Mouse (Mus musculus) heart, embryonic 11.5 days (tissue): ENCODE measurements around the gene Mrpl4. TPM values are rescaled to one million over a fixed set of nuclear protein-coding genes. Genes with fewer than 3 reads are reported as not detected.

Experiments
- ATAC-seq: fragments of 200-750 bp; cut with Nextera tagmentation; replicated peaks from 2 replicates; pipeline ENCODE4 v1.8.0; 2017; ENCODE audit warnings: moderate library complexity; ENCODE audit not compliant: insufficient number of reproducible peaks, low FRiP score, low TSS enrichment
- H3K27ac ChIP-seq: fragments of 300-500 bp; sonication (generic); 2 replicates; pipeline ENCODE4 v1.5.1; 2014; ENCODE audit warnings: mild to moderate bottlenecking, low read depth, low read length
- H3K27me3 ChIP-seq: fragments of 300-500 bp; sonication (generic); 2 replicates; pipeline ENCODE4 v1.6.1; 2014; ENCODE audit warnings: mild to moderate bottlenecking, low read length, mixed read lengths; ENCODE audit not compliant: control insufficient read depth, insufficient read depth
- H3K36me3 ChIP-seq: fragments of 300-500 bp; sonication (generic); 2 replicates; pipeline ENCODE4 v1.6.1; 2014; ENCODE audit warnings: mild to moderate bottlenecking, low read length, moderate library complexity, mixed read lengths; ENCODE audit not compliant: control insufficient read depth, insufficient read depth
- H3K4me1 ChIP-seq: fragments of 300-500 bp; sonication (generic); 2 replicates; pipeline ENCODE4 v1.6.1; 2014; ENCODE audit warnings: low read length; ENCODE audit not compliant: control insufficient read depth, insufficient read depth
- H3K4me2 ChIP-seq: fragments of 300-500 bp; sonication (generic); 2 replicates; pipeline ENCODE4 v1.6.1; 2014; ENCODE audit warnings: mild to moderate bottlenecking, moderate library complexity
- H3K4me3 ChIP-seq: fragments of 300-500 bp; sonication (generic); 2 replicates; pipeline ENCODE4 v1.5.1; 2014; ENCODE audit warnings: low read depth, low read length
- H3K9ac ChIP-seq: fragments of 300-500 bp; sonication (generic); 2 replicates; pipeline ENCODE4 v1.6.1; 2014; ENCODE audit warnings: mild to moderate bottlenecking, low read depth, low read length, moderate library complexity
- H3K9me3 ChIP-seq: fragments of 300-500 bp; sonication (generic); replicated peaks from 2 replicates; pipeline ENCODE4 v1.6.1; 2016; ENCODE audit warnings: low read length; ENCODE audit not compliant: control insufficient read depth
- WGBS: fragments of 180-500 bp; shearing (Covaris S2); extraction: QIAGEN DNeasy Blood & Tissue Kit; methylation state at CpG from one replicate; pipeline ENCODE4 v1.1.7; 2014; ENCODE audit not compliant: insufficient replicate concordance; 5-methylcytosine and 5-hydroxymethylcytosine counted together
- polyA plus RNA-seq: library from polyadenylated mRNA; unstranded; fragments of >200 nt; fragmentation: Nextera tagmentation; extraction: Ambion mirVana; gene quantifications from 2 replicates; pipeline ENCODE4 v1.2.1, GENCODE M21; 2014

Gene Mrpl4
- polyA plus RNA-seq, 1 experiment from 2014 or later: 147 TPM

DNA sequence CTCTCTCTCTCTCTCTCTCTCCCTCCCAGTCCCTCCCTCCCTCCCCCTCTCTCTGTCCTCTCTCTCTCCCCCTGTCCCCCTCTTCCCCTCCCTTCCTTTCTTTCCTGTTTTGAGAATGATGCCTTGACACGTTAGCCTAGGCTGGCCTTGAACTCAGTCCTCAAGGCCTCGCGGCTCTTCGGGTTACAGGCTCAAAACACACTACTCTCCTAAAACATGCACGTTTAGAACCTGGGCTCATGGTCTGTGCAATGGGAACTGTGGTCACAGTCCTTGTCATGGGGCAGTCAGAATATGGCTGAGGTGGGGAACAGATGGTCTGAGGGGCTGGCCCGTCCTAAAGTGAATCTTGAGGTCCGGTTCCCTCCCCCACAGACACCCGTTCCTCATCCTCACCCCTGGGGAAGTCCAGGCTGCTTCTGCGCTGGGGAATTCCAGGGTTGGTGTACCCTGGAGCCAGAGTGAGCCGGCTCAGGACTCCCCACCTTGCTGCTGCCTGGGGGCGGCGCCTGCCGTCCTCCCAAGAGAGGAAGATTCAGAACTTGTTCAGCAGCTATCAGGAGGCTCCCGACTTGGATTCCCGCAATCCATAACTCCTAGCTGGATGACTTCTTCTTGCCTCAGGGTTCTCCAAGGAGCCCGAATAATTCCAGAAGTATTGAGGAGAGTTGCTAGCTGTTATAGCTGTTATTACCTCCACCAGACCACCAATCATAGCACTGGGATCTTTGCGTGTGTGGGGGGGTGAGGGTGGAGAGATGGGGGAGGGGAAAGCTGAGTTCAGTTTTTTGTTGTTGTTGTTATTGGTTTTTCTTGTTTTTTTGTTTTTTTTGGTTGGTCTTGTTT is 14.0 kb downstream of the Mrpl4 start:
- Histone ChIP-seq H3K4me2 (peak overlapping the region; percentile 77), H3K9ac (no peak overlapping the region; the same call in 1 of the 2 replicates), H3K4me3 (peak overlapping the region; percentile 41), H3K27me3 (peaks cover 43% of the 10 kb centered on the region), H3K27ac (no peak overlapping the region), H3K36me3 (no peaks in the 10 kb centered on the region), H3K4me1 (peaks cover 11% of the 10 kb centered on the region), H3K9me3 (no peaks in the 10 kb centered on the region)
- 5% methylated on average over 17 of the region's 17 CpGs for WGBS
- ATAC-seq: no peak

DNA sequence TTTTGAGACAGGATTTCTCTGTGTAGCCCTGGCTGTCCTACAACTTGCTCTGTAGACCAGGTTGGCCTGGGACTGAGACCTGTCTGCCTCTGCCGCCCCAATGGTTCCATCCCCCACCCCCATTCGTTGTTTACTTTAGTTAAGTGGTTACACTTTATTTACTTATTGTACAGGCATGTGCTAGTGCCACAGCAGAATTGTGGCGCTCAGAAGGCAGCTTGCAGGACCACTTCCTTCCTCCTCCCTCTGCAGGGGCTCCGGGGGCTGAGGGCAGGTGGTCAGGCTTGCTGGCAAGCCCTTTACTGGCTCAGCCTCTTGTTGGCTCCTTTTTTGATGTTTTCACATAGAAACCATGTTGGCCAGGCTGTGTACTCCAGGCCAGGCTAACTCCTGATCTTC is 14.6 kb downstream of the Mrpl4 start:
- H3K4me2 ChIP-seq: peak overlapping the region; percentile 77
- no peak for ATAC-seq
- no peak overlapping the region for H3K27ac ChIP-seq
- H3K4me3 ChIP-seq: peak overlapping the region; percentile 8; the same call in 1 of the 2 replicates
- peaks cover 43% of the 10 kb centered on the region for H3K27me3 ChIP-seq
- 27% methylated on average over 4 of the region's 4 CpGs for WGBS
- H3K9ac ChIP-seq: no peak overlapping the region
- H3K4me1 ChIP-seq: peaks cover 11% of the 10 kb centered on the region
- H3K36me3 ChIP-seq: no peaks in the 10 kb centered on the region
- no peaks in the 10 kb centered on the region for H3K9me3 ChIP-seq

DNA sequence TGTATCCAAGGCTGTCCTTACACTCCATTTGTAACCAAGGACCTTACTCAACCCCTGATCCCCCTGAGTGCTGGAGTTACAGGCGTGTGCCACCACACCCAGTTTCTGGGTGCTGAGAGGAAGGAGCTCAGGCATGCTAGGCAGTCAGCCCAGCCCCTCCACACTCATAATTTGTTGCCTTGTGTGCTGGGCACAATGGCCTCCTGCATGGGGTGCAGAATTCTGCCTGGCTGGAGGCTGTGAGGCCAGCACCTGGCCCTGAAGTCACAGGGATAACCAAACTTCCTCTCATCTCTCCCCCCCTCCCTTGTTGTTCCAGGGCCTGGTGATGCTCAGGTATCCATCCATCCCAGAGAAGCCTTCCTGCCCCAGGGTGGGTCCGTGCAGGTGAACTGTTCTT is 16.1 kb downstream of the Mrpl4 start:
- no peak overlapping the region for H3K4me2 ChIP-seq
- ATAC-seq: no peak

DNA sequence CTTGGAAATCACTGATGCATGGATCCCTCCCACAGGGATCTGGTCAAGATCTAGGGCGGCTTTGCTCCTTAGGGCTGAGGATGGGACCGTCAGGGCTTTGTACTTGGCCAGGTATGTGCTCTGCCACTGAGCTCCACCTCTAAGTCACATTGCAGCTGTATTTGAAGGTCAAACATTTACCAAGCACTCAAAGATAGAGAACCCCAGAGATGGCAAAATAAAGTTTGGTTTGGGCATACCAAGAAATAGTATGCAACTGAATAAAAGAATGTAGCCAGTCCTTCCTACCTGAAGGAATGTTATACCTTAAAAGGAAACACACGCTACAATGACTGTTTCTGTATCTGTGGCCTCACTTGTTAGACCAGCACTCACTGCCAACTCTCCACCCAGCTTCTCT is 18.8 kb downstream of the Mrpl4 start:
- H3K27ac ChIP-seq: no peak overlapping the region
- H3K9ac ChIP-seq: no peak overlapping the region
- no peak for ATAC-seq
- H3K4me3 ChIP-seq: no peak overlapping the region
- peaks cover 29% of the 10 kb centered on the region for H3K27me3 ChIP-seq
- H3K4me2 ChIP-seq: no peak overlapping the region
- H3K9me3 ChIP-seq: no peaks in the 10 kb centered on the region
- WGBS: 73% methylated on average over 3 of the region's 3 CpGs
- peaks cover 3% of the 10 kb centered on the region; the same call in 1 of the 2 replicates for H3K4me1 ChIP-seq
- no peaks in the 10 kb centered on the region for H3K36me3 ChIP-seq

More for the DNA sequence above, 16.1 kb downstream of the Mrpl4 start:
- Histone ChIP-seq H3K27me3 (peaks cover 43% of the 10 kb centered on the region), H3K27ac (no peak overlapping the region), H3K9ac (no peak overlapping the region), H3K4me3 (no peak overlapping the region), H3K4me1 (peaks cover 11% of the 10 kb centered on the region), H3K9me3 (no peaks in the 10 kb centered on the region), H3K36me3 (no peaks in the 10 kb centered on the region)
- 64% methylated on average over 2 of the region's 2 CpGs for WGBS

DNA sequence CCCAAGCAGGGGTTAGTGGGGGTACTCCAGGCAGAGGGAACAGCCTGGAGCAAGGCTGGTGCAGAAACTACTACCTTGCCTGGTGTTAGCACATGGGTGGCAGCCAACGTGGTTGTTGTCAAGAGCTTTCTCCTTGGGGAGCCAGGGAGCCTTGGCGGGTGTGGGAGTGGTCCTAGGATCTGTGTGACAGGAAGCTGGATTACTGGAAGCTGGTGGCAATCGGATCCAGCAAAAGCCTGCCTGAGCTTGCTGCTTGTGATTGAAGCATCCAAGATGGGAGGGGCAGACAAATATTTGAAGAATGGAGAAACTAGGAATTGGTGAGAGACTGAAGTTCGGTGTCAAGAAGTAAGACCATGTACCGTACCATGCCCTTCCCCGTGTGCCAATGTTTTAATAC is 19.8 kb downstream of the Mrpl4 start:
- no peak for ATAC-seq
- WGBS: 61% methylated on average over 6 of the region's 6 CpGs

DNA sequence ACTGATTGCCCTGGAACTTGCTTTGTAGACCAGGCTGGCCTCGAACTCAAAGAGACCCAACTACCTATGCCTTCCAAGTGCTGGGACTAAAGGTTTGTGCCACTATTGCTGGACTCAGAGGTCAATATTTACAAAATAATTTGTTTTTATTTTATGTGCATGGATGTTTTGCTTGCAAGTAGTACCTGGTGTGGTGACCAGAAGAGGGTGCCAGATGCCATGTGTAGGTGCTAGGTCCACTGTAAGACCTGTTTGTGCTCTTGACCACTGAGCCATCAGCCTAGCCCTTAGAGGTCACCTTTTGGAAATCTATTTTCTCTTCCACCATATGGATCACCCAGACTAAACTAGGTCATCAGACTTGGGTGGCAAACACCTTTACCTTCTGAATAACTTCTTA is 20.2 kb downstream of the Mrpl4 start:
- H3K36me3 ChIP-seq: no peaks in the 10 kb centered on the region
- H3K4me1 ChIP-seq: no peaks in the 10 kb centered on the region; the same call in 1 of the 2 replicates
- peaks cover 28% of the 10 kb centered on the region for H3K27me3 ChIP-seq
- ATAC-seq: no peak
- no peaks in the 10 kb centered on the region for H3K9me3 ChIP-seq
- 89% methylated on average over 1 of the region's 1 CpGs for WGBS
- no peak overlapping the region for H3K4me3 ChIP-seq
- H3K27ac ChIP-seq: no peak overlapping the region
- no peak overlapping the region for H3K9ac ChIP-seq
- no peak overlapping the region for H3K4me2 ChIP-seq

More for the DNA sequence above, 19.8 kb downstream of the Mrpl4 start:
- H3K4me1 ChIP-seq: no peaks in the 10 kb centered on the region; the same call in 1 of the 2 replicates
- no peaks in the 10 kb centered on the region for H3K9me3 ChIP-seq
- H3K36me3 ChIP-seq: no peaks in the 10 kb centered on the region
- no peak overlapping the region for H3K4me3 ChIP-seq
- no peak overlapping the region for H3K9ac ChIP-seq
- H3K27ac ChIP-seq: no peak overlapping the region
- no peak overlapping the region for H3K4me2 ChIP-seq
- peaks cover 28% of the 10 kb centered on the region for H3K27me3 ChIP-seq

DNA sequence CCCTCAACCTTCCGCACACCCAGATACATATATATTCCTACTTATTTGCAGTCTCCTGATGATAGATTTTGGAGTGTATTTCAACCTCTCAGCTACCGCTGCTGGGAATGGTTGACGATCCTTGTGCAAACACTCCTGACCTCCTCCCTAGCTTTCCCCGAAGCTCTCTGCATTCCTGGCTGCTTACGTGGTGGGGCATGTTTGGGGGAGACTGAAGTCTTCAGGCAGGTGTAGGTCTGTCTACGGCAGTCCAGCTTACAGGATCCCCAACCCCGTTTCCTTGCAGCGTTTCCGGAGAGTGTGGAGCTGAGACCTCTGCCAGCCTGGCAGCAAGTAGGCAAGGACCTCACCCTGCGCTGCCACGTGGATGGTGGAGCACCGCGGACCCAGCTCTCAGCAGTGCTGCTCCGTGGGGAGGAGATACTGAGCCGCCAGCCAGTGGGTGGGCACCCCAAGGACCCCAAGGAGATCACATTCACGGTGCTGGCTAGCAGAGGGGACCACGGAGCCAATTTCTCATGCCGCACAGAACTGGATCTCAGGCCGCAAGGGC is 22.8 kb downstream of the Mrpl4 start:
- Histone ChIP-seq H3K4me2 (no peak overlapping the region), H3K27ac (no peak overlapping the region), H3K4me3 (no peak overlapping the region), H3K4me1 (peaks cover 12% of the 10 kb centered on the region), H3K9ac (no peak overlapping the region), H3K9me3 (no peaks in the 10 kb centered on the region), H3K36me3 (no peaks in the 10 kb centered on the region), H3K27me3 (peaks cover 36% of the 10 kb centered on the region)
- no peak for ATAC-seq
- WGBS: 67% methylated on average over 19 of the region's 19 CpGs

DNA sequence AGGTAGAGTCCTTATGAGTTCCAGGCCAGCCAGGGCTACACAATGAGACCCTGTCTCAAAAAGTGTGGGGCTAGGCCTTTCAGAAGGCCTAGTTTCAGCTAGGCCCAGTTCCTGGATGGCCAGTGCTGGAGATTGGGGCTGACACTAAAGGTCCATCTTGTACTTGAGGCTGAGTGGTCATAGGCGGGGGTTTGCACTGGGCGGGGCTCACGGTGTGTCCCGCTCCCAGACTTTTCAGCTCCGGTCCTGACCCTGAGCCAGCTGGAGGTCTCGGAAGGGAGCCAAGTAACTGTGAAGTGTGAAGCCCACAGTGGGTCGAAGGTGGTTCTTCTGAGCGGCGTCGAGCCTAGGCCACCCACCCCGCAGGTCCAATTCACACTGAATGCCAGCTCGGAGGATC is 24.3 kb downstream of the Mrpl4 start:
- WGBS: 67% methylated on average over 12 of the region's 12 CpGs
- Histone ChIP-seq H3K4me2 (no peak overlapping the region), H3K4me1 (peaks cover 23% of the 10 kb centered on the region), H3K27ac (no peak overlapping the region), H3K27me3 (peaks cover 43% of the 10 kb centered on the region), H3K4me3 (no peak overlapping the region), H3K9ac (peak overlapping the region; percentile 28; the same call in 1 of the 2 replicates), H3K9me3 (no peaks in the 10 kb centered on the region), H3K36me3 (no peaks in the 10 kb centered on the region)
- ATAC-seq: no peak
